Mouse (Mus musculus) liver, embryonic 16.5 days (tissue): Measurements from ENCODE around the gene Rec8. TPM values are rescaled to one million over a fixed set of nuclear protein-coding genes. Genes with fewer than 3 reads are reported as not detected.

Source experiments
- ATAC-seq: fragments of 200-750 bp; cut with Nextera tagmentation; 2 replicates; pipeline ENCODE4 v1.8.0; 2017; ENCODE audit warnings: low read depth, mild to moderate bottlenecking, moderate number of reproducible peaks, moderate library complexity
- H3K27ac ChIP-seq: fragments of 300-500 bp; sonication (generic); 2 replicates; pipeline ENCODE4 v1.5.1; 2014; ENCODE audit warnings: mild to moderate bottlenecking, low read length
- H3K27me3 ChIP-seq: fragments of 300-500 bp; sonication (generic); 2 replicates; pipeline ENCODE4 v1.6.1; 2014; ENCODE audit warnings: low read depth, low read length, mixed read lengths; ENCODE audit not compliant: control insufficient read depth, insufficient read depth
- H3K36me3 ChIP-seq: fragments of 300-500 bp; sonication (generic); 2 replicates; pipeline ENCODE4 v1.6.1; 2014; ENCODE audit warnings: mild to moderate bottlenecking; ENCODE audit not compliant: control insufficient read depth, insufficient read depth
- H3K4me1 ChIP-seq: fragments of 300-500 bp; sonication (generic); 2 replicates; pipeline ENCODE4 v1.6.1; 2014; ENCODE audit warnings: low read depth, low read length, mixed read lengths; ENCODE audit not compliant: control insufficient read depth
- H3K4me2 ChIP-seq: fragments of 300-500 bp; sonication (generic); 2 replicates; pipeline ENCODE4 v1.6.1; 2014; ENCODE audit warnings: low read depth, low read length, mixed read lengths
- H3K4me3 ChIP-seq: fragments of 300-500 bp; sonication (generic); 2 replicates; pipeline ENCODE4 v1.5.1; 2014; ENCODE audit warnings: low read depth, mild to moderate bottlenecking, low read length
- H3K9ac ChIP-seq: fragments of 300-500 bp; sonication (generic); 2 replicates; pipeline ENCODE4 v1.6.1; 2014; ENCODE audit warnings: low read depth, low read length
- H3K9me3 ChIP-seq: fragments of 300-500 bp; sonication (generic); replicated peaks from 2 replicates; pipeline ENCODE4 v1.6.1; 2016; ENCODE audit warnings: low read length; ENCODE audit not compliant: control insufficient read depth
- WGBS: fragments of 180-500 bp; shearing (Covaris S2); extraction: QIAGEN DNeasy Blood & Tissue Kit; methylation state at CpG from one replicate; pipeline ENCODE4 v1.1.7; 2014; ENCODE audit not compliant: insufficient replicate concordance; 5-methylcytosine and 5-hydroxymethylcytosine counted together
- polyA plus RNA-seq: library from polyadenylated mRNA; unstranded; fragments of >200 nt; fragmentation: Nextera tagmentation; extraction: Ambion mirVana; gene quantifications from 2 replicates; pipeline ENCODE4 v1.2.1, GENCODE M21; 2015

Gene Rec8
- polyA plus RNA-seq, 1 experiment from 2014 or later: 3.1 TPM

GRCm38 (mm10) chr14:55660636-55661035 is 42.8 kb downstream of the Rec8 start:
- Histone ChIP-seq H3K27me3 (no peaks in the 10 kb centered on the region), H3K4me3 (peak overlapping the region; percentile 73), H3K9me3 (no peaks in the 10 kb centered on the region), H3K36me3 (peaks cover 8% of the 10 kb centered on the region), H3K4me2 (peak overlapping the region; percentile 69), H3K9ac (peak overlapping the region; percentile 67), H3K27ac (peak overlapping the region; percentile 45; the same call in 1 of the 2 replicates), H3K4me1 (peaks cover 17% of the 10 kb centered on the region)
- no peak for ATAC-seq
- 59% methylated on average over 2 of the region's 2 CpGs for WGBS

GRCm38 (mm10) chr14:55671486-55671832 is 53.6 kb downstream of the Rec8 start:
- peak overlapping the region; percentile 92 for H3K27ac ChIP-seq
- H3K36me3 ChIP-seq: peaks cover 14% of the 10 kb centered on the region
- peak overlapping the region; percentile 96 for H3K4me3 ChIP-seq
- H3K9ac ChIP-seq: peak overlapping the region; percentile 85
- H3K4me2 ChIP-seq: peak overlapping the region; percentile 88
- peaks cover 20% of the 10 kb centered on the region for H3K4me1 ChIP-seq
- no peaks in the 10 kb centered on the region for H3K9me3 ChIP-seq
- whole genome bisulfite sequencing: 0% methylated on average over 12 of the region's 12 CpGs
- H3K27me3 ChIP-seq: no peaks in the 10 kb centered on the region
- ATAC-seq: peak; percentile 12; the same call in 1 of the 2 replicates

- Histone ChIP-seq H3K9me3 (no peaks in the 10 kb centered on the region), H3K27ac (peak within 1 kb of the TSS; percentile 92)
Observed at GRCm38 (mm10) chr14:55671833-55672740, 54.2 kb downstream of the Rec8 start, which contains the start of the genes Gmpr2 and Nedd8. TSS of gene Gmpr2 (plus strand) at chr14:55671941. TSS of gene Nedd8 (minus strand) at chr14:55672124.

GRCm38 (mm10) chr14:55672741-55673060 is 54.9 kb downstream of the Rec8 start:
- H3K4me3 ChIP-seq: peak overlapping the region; percentile 96
- H3K27ac ChIP-seq: peak overlapping the region; percentile 92
- H3K4me1 ChIP-seq: peaks cover 20% of the 10 kb centered on the region
- no peaks in the 10 kb centered on the region for H3K9me3 ChIP-seq
- ATAC-seq: no peak
- H3K27me3 ChIP-seq: no peaks in the 10 kb centered on the region
- peak overlapping the region; percentile 86 for H3K4me2 ChIP-seq
- peaks cover 24% of the 10 kb centered on the region for H3K36me3 ChIP-seq
- 56% methylated on average over 7 of the region's 7 CpGs for WGBS
- peak overlapping the region; percentile 55 for H3K9ac ChIP-seq

More at GRCm38 (mm10) chr14:55671833-55672740, 54.2 kb downstream of the Rec8 start, which contains the start of the genes Gmpr2 and Nedd8:
- Histone ChIP-seq H3K9ac (peak within 1 kb of the TSS; percentile 85), H3K27me3 (no peaks in the 10 kb centered on the region), H3K4me3 (peak within 1 kb of the TSS; percentile 96), H3K36me3 (peaks cover 18% of the 10 kb centered on the region), H3K4me2 (peak within 1 kb of the TSS; percentile 88), H3K4me1 (peaks cover 20% of the 10 kb centered on the region)
- ATAC-seq: peak; percentile 99
- under 1% methylated on average over 38 of the region's 38 CpGs for WGBS

Other genes starting within 250 kb of the Rec8 start
- 88.8 and 91.2 TPM in 2 replicates for gene Dhrs4, start 139.3 kb upstream of the Rec8 start, polyA plus RNA-seq
- gene Carmil3, start 127.4 kb upstream of the Rec8 start, polyA plus RNA-seq: 0.28 and 0.46 TPM in 2 replicates
- not detected in 2 replicates for gene Cpne6, start 107.6 kb upstream of the Rec8 start, polyA plus RNA-seq
- not detected in 2 replicates for gene Nrl, start 93.1 kb upstream of the Rec8 start, polyA plus RNA-seq
- 41.2 and 42.5 TPM in 2 replicates for gene Pck2, start 77.8 kb upstream of the Rec8 start, polyA plus RNA-seq
- 62.0 and 64.7 TPM in 2 replicates for gene Dcaf11, start 58.0 kb upstream of the Rec8 start, polyA plus RNA-seq
- 2.0 and 3.2 TPM in 2 replicates for gene A730061H03Rik, start 57.6 kb upstream of the Rec8 start, polyA plus RNA-seq
- 0.74 and 2.0 TPM in 2 replicates for gene Fitm1, start 42.4 kb upstream of the Rec8 start, polyA plus RNA-seq
- 114 TPM in 2 replicates for gene Psme1, start 39.9 kb upstream of the Rec8 start, polyA plus RNA-seq
- gene Emc9, start 32.7 kb upstream of the Rec8 start, polyA plus RNA-seq: 22.5 and 25.8 TPM in 2 replicates
- 177 and 181 TPM in 2 replicates for gene Psme2, start 26.9 kb upstream of the Rec8 start, polyA plus RNA-seq
- gene Rnf31, start 26.3 kb upstream of the Rec8 start, polyA plus RNA-seq: 9.5 and 9.7 TPM in 2 replicates
- gene Irf9, start 14.5 kb upstream of the Rec8 start, polyA plus RNA-seq: 15.9 and 17.2 TPM in 2 replicates
- gene Ipo4, start 17.9 kb downstream of the Rec8 start, polyA plus RNA-seq: 23.4 and 24.6 TPM in 2 replicates
- gene Gm49378, start 19.9 kb downstream of the Rec8 start, polyA plus RNA-seq: 0.71 and 1.0 TPM in 2 replicates
- gene Tm9sf1, start 25.8 kb downstream of the Rec8 start, polyA plus RNA-seq: 46.8 and 49.6 TPM in 2 replicates
- gene Tssk4, start 32.1 kb downstream of the Rec8 start, polyA plus RNA-seq: 0.15 and 0.16 TPM in 2 replicates
- gene Mdp1, start 42.5 kb downstream of the Rec8 start, polyA plus RNA-seq: 14.1 and 16.8 TPM in 2 replicates
- gene Gmpr2, start 53.9 kb downstream of the Rec8 start, polyA plus RNA-seq: 20.9 and 22.8 TPM in 2 replicates
- 212 and 230 TPM in 2 replicates for gene Nedd8, start 54.1 kb downstream of the Rec8 start, polyA plus RNA-seq
- 17.8 and 20.1 TPM in 2 replicates for gene Tinf2, start 63.8 kb downstream of the Rec8 start, polyA plus RNA-seq
- 2.8 and 3.1 TPM in 2 replicates for gene Tgm1, start 95.9 kb downstream of the Rec8 start, polyA plus RNA-seq
- 11.3 and 12.4 TPM in 2 replicates for gene Rabggta, start 104.2 kb downstream of the Rec8 start, polyA plus RNA-seq
- 40.9 and 43.5 TPM in 2 replicates for gene Dhrs1, start 127.7 kb downstream of the Rec8 start, polyA plus RNA-seq
- 18.6 and 18.7 TPM in 2 replicates for gene Nop9, start 127.7 kb downstream of the Rec8 start, polyA plus RNA-seq
- 74.1 and 86.9 TPM in 2 replicates for gene Cideb, start 140.4 kb downstream of the Rec8 start, polyA plus RNA-seq
- gene Ltb4r2, start 143.4 kb downstream of the Rec8 start, polyA plus RNA-seq: 0.38 and 0.40 TPM in 2 replicates
- 14.2 and 16.4 TPM in 2 replicates for gene Ltb4r1, start 147.9 kb downstream of the Rec8 start, polyA plus RNA-seq
- 1.9 and 2.4 TPM in 2 replicates for gene Adcy4, start 166.1 kb downstream of the Rec8 start, polyA plus RNA-seq
- 15.4 and 16.4 TPM in 2 replicates for gene Ripk3, start 170.8 kb downstream of the Rec8 start, polyA plus RNA-seq
- 0.71 TPM in 2 replicates for gene Nfatc4, start 205.1 kb downstream of the Rec8 start, polyA plus RNA-seq
- gene Nynrin, start 236.0 kb downstream of the Rec8 start, polyA plus RNA-seq: 2.7 and 2.9 TPM in 2 replicates